Mouse (Mus musculus) bone marrow macrophage, adult 2 months (primary cell): ENCODE results near the gene Klhl1.

Experiments
- CTCF ChIP-seq: IDR thresholded peaks from 2 replicates; pipeline ENCODE4 v1.5.1; 2012; ENCODE audit warnings: low read depth, mild to moderate bottlenecking, low read length, moderate library complexity
- POLR2A ChIP-seq: IDR thresholded peaks from 2 replicates; pipeline ENCODE4 v1.6.1; 2012; ENCODE audit warnings: mild to moderate bottlenecking, low read depth, low read length, borderline replicate concordance

- TF ChIP-seq CTCF, result no peak
- no peak for TF ChIP-seq POLR2A
These were observed 47.1 kb downstream of the Klhl1 start for GRCm38 (mm10) chr14:96471812-96472211.
